8 mouse cellular contexts compared by ENCODE assay signal in genomic region chr9:107521711-107522399, GRCm38 (mm10). TPM values are rescaled to one million over a fixed set of nuclear protein-coding genes. Genes with fewer than 3 reads are reported as not detected.
DNase-seq lines count a peak whose midpoint lies in the region; ATAC-seq and TF ChIP-seq lines count a peak whose summit lies in the region.

No protein-coding gene starts in this region.

- peak overlapping the region; percentile 29 for H3K4me3 ChIP-seq in heart, embryonic 15.5 days
- H3K4me3 ChIP-seq in bone marrow, adult 2 months (replicated peaks; ENCODE audit: control insufficient read depth, low read depth, low read length), result peak overlapping the region; percentile 36
- H3K4me3 ChIP-seq in midbrain, embryonic 15.5 days, result no peak overlapping the region

- H3K4me1 ChIP-seq in heart, embryonic 15.5 days (replicated peaks), result peaks cover 22% of the 10 kb centered on the region
- H3K4me1 ChIP-seq in bone marrow, adult 2 months (ENCODE audit: control insufficient read depth, insufficient read depth, low read length), result peaks cover 2% of the 10 kb centered on the region; the same call in 1 of the 2 replicates
- H3K4me1 ChIP-seq in midbrain, embryonic 15.5 days, result peaks cover 23% of the 10 kb centered on the region

- TF ChIP-seq CTCF in bone marrow, adult 2 months (IDR thresholded peaks at IDR 0.05; ENCODE audit: control insufficient read depth, insufficient read depth, low read length), result no peak

- peak overlapping the region; percentile 56 for H3K4me2 ChIP-seq in heart, embryonic 15.5 days
- H3K4me2 ChIP-seq in midbrain, embryonic 15.5 days, result peak overlapping the region; percentile 13; the same call in 1 of the 2 replicates

- no peak for DNase-seq in heart, adult 8-10 months (ENCODE audit: low spot score)
- peak; percentile 58 for DNase-seq in induced T-regulatory cell, adult 2 months (ENCODE audit: low read depth)
- DNase-seq in natural killer cell, adult 2 months (ENCODE audit: low spot score in 2 of 2), result no peak
- no peak for DNase-seq in right cerebral cortex, postnatal 4 days
- DNase-seq in lung, postnatal 14 days, result no peak

- WGBS in heart, embryonic 15.5 days, result 25% methylated on average over 25 of the region's 25 CpGs
- 8% methylated on average over 25 of the region's 25 CpGs for WGBS in bone marrow, adult 2 months
- 24% methylated on average over 25 of the region's 25 CpGs for WGBS in midbrain, embryonic 15.5 days

- H3K36me3 ChIP-seq in heart, embryonic 15.5 days, result no peaks in the 10 kb centered on the region
- 0 out of 2 replicates have a peak, but pooled peaks cover 2% of the 10 kb centered on the region for H3K36me3 ChIP-seq in midbrain, embryonic 15.5 days (replicated peaks)

- ATAC-seq in heart, embryonic 15.5 days (replicated peaks; ENCODE audit: insufficient number of reproducible peaks, insufficient read depth, low FRiP score, low read depth), result peak; percentile 24; the same call in 1 of the 2 replicates
- peak; percentile 29; the same call in 1 of the 2 replicates for ATAC-seq in midbrain, embryonic 15.5 days (replicated peaks)

- H3K9me3 ChIP-seq in heart, embryonic 15.5 days (replicated peaks), result no peaks in the 10 kb centered on the region
- no peaks in the 10 kb centered on the region for H3K9me3 ChIP-seq in midbrain, embryonic 15.5 days

- H3K27me3 ChIP-seq in heart, embryonic 15.5 days, result peaks cover 25% of the 10 kb centered on the region
- H3K27me3 ChIP-seq in midbrain, embryonic 15.5 days (replicated peaks), result peaks cover 24% of the 10 kb centered on the region

- H3K9ac ChIP-seq in heart, embryonic 15.5 days, result peak overlapping the region; percentile 4; the same call in 1 of the 2 replicates
- no peak overlapping the region for H3K9ac ChIP-seq in midbrain, embryonic 15.5 days

- peak overlapping the region; percentile 45 for H3K27ac ChIP-seq in heart, embryonic 15.5 days
- H3K27ac ChIP-seq in bone marrow, adult 2 months (ENCODE audit: control insufficient read depth, insufficient read depth, low read depth, low read length, poor library complexity), result no peak overlapping the region
- peak overlapping the region; percentile 42 for H3K27ac ChIP-seq in midbrain, embryonic 15.5 days

- no peak for TF ChIP-seq POLR2A in bone marrow, adult 2 months (IDR thresholded peaks at IDR 0.05; ENCODE audit: borderline replicate concordance, control insufficient read depth, low read depth, low read length)

RNA-seq across cellular contexts. Expression of gene Tmem115, which starts 11.9 kb away (rescaled TPM):
- polyA plus RNA-seq in heart, embryonic 15.5 days (2015; fragmentation: Nextera tagmentation; extraction: Ambion mirVana), result 31.5 and 35.5 TPM in 2 replicates
- total RNA-seq in heart, adult 8-10 months (2022), result 10 to 100 TPM; 21.2 to 25.6 (median 22.2) TPM
- 2.2 and 6.6 TPM in 2 replicates for polyA plus RNA-seq in bone marrow, adult 2 months (2011; ENCODE audit: insufficient read depth, insufficient read length, low replicate concordance, missing spikeins)
- polyA plus RNA-seq in midbrain, embryonic 15.5 days (2015; fragmentation: Nextera tagmentation; extraction: Ambion mirVana), result 48.0 and 50.5 TPM in 2 replicates

RNA-seq across cellular contexts. Expression of gene Cyb561d2, which starts 20.1 kb away (rescaled TPM):
- 14.7 and 19.5 TPM in 2 replicates for polyA plus RNA-seq in heart, embryonic 15.5 days (2015; fragmentation: Nextera tagmentation; extraction: Ambion mirVana)
- 1 to 10 TPM; 5.1 to 6.3 (median 5.4) TPM for total RNA-seq in heart, adult 8-10 months (2022)
- polyA plus RNA-seq in bone marrow, adult 2 months (2011; ENCODE audit: insufficient read depth, insufficient read length, low replicate concordance, missing spikeins), result 6.0 and 10.3 TPM in 2 replicates
- 45.1 and 45.7 TPM in 2 replicates for polyA plus RNA-seq in midbrain, embryonic 15.5 days (2015; fragmentation: Nextera tagmentation; extraction: Ambion mirVana)

RNA-seq across cellular contexts. Expression of gene Nprl2, which starts 20.2 kb away (rescaled TPM):
- 26.4 and 30.5 TPM in 2 replicates for polyA plus RNA-seq in heart, embryonic 15.5 days (2015; fragmentation: Nextera tagmentation; extraction: Ambion mirVana)
- total RNA-seq in heart, adult 8-10 months (2022), result 10 to 100 TPM; 18.4 to 22.6 (median 21.2) TPM
- 9.3 and 24.6 TPM in 2 replicates for polyA plus RNA-seq in bone marrow, adult 2 months (2011; ENCODE audit: insufficient read depth, insufficient read length, low replicate concordance, missing spikeins)
- 78.4 and 81.6 TPM in 2 replicates for polyA plus RNA-seq in midbrain, embryonic 15.5 days (2015; fragmentation: Nextera tagmentation; extraction: Ambion mirVana)

RNA-seq across cellular contexts. Expression of gene Zmynd10, which starts 25.2 kb away (rescaled TPM):
- polyA plus RNA-seq in heart, embryonic 15.5 days (2015; fragmentation: Nextera tagmentation; extraction: Ambion mirVana), result 0.40 and 1.7 TPM in 2 replicates
- total RNA-seq in heart, adult 8-10 months (2022), result under 1 TPM in 2 of 4 experiments, not detected in 2; 0.35 to 0.40 TPM
- not detected in 2 replicates for polyA plus RNA-seq in bone marrow, adult 2 months (2011; ENCODE audit: insufficient read depth, insufficient read length, low replicate concordance, missing spikeins)
- polyA plus RNA-seq in midbrain, embryonic 15.5 days (2015; fragmentation: Nextera tagmentation; extraction: Ambion mirVana), result 4.6 TPM in 2 replicates

RNA-seq across cellular contexts. Expression of gene Rassf1, which starts 29.5 kb away (rescaled TPM):
- polyA plus RNA-seq in heart, embryonic 15.5 days (2015; fragmentation: Nextera tagmentation; extraction: Ambion mirVana), result 45.3 and 54.8 TPM in 2 replicates
- total RNA-seq in heart, adult 8-10 months (2022), result 10 to 100 TPM; 12.9 to 14.9 (median 14.4) TPM
- 31.3 and 32.3 TPM in 2 replicates for polyA plus RNA-seq in bone marrow, adult 2 months (2011; ENCODE audit: insufficient read depth, insufficient read length, low replicate concordance, missing spikeins)
- 44.4 and 45.3 TPM in 2 replicates for polyA plus RNA-seq in midbrain, embryonic 15.5 days (2015; fragmentation: Nextera tagmentation; extraction: Ambion mirVana)
